Mouse (Mus musculus) left cerebral cortex, adult 11 months (tissue): ENCODE measurements at regions not wholly inside any gene's neighbourhood (a gene's known extent, or its start where the extent isn't known, plus 50 kb on each side); places are given as distances from the start of the nearest gene placed in this dataset.

Experiments used
- DNase-seq: peaks from one replicate; pipeline ENCODE4 v3.0.0; 2022; ENCODE audit warnings: low spot score

GRCm38 (mm10) chr10:37447333-37448204 is 308.8 kb upstream of the Marcks start:
- DNase-seq, result no peak

DNA sequence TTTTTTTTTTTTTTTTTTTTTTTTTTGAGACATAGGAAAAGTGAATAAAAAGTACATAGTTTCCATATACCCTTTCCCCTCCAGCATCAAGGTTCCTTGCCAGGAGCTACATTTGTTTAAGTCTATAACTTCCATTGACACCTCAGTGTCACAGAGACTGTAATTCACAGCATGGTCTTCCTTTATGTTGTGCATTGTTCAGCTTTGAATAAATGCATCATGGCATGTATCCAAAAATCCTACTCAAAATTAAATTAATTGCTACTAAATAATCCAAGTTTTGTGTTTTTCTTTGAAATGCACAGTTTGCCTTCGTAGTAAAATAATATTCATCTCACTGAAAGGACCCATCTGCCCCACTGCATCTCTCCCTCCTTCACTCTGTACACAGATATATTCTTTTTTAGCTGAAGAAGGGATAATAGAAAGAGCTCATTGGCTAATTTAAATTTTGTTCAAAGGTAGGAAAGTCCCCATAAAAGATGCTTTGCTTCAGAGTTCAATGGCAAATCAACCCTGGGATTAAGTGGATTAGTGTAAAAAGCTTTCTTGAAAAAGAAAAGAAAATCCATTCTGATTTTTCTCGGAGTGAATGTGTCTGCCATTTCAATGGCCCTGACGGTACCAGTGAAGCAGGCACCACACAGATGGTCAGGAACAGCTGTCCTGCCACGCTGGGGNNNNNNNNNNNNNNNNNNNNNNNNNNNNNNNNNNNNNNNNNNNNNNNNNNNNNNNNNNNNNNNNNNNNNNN is 301.3 kb upstream of the Marcks start:
- no peak for DNase-seq

DNA sequence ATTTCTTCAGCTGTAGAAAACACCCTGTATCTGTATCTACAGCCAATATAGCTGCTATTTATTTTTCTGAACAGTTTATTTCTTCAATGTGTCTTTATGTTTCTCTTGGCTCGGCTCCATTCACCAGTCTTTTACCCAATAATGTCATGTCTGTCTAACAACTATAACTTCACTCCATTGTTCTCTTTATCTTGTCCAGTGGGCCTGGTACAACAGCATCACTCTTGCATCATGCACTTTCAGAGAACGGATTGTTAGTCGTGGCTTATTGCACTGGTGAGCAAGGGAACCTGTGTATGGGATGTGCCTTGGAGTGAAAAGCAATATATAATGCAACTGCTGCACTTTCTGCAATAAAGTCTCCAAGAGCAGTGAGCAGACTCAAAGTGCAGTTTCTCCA is 299.6 kb upstream of the Marcks start:
- no peak for DNase-seq

DNA sequence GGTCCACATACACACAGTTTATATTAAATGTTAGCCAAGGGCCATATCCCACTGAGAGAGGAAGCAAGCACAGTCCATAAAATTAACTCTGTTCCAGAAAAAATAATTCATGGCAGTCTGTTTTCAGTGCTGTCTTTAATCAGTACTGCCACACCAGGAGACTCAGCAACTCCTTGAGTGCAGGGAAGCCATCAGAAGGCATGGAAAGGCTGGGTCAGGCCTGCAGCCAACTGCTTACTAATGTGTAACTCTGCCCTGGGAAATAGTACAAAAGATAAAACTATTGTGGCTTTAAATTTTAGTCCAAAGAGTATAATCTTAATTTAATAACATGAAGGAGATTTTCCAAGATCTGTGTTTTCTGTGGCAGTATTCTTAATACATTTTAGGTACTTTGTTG is 298.1 kb upstream of the Marcks start:
- DNase-seq, result no peak

DNA sequence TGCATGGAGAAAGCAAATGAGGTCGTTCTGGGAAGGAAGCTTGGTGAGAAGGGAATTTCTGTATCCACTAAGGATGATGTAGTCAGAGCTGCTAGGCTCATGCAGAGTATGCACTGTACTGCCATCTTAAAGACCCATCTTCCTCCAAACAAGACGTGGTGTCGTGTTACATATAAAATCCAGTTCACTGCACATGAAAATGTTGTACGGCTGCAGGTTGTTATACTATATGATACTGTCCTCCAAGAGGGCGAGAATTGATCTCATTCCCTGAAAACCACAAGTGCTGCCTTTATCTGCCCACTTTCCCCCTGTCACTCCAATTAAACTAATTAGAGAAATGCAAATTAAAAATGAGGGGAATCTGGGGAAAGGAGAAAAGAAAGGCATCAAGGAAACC is 295.5 kb upstream of the Marcks start:
- no peak for DNase-seq

GRCm38 (mm10) chr10:37423047-37423446 is 284.3 kb upstream of the Marcks start:
- DNase-seq, result no peak

DNA sequence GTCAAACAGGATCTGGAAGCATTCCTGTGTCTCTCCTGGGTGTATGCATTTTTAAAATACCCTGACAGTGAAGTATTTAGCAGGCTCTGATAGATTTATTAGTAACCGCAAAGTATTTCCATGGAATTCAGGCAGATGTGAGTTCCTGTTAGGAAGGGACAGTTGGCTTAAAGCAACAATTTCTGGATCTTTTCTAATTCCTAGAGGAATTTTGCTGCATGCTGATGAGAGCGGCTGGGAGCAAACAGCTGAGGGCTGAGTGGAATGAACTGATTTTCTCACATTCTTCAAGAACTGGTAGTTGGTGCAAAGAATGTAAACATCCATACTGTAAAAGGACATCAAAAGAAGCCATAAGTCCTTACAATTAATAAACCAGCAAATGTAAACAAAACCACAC is 283.9 kb upstream of the Marcks start:
- DNase-seq, result no peak

- DNase-seq, result peak; percentile 8
Observed at GRCm38 (mm10) chr10:37416321-37416720, 277.6 kb upstream of the Marcks start.

- DNase-seq, result no peak
Observed at GRCm38 (mm10) chr10:37412401-37412800, 273.7 kb upstream of the Marcks start.

GRCm38 (mm10) chr10:37409749-37410148 is 271.0 kb upstream of the Marcks start:
- no peak for DNase-seq

DNA sequence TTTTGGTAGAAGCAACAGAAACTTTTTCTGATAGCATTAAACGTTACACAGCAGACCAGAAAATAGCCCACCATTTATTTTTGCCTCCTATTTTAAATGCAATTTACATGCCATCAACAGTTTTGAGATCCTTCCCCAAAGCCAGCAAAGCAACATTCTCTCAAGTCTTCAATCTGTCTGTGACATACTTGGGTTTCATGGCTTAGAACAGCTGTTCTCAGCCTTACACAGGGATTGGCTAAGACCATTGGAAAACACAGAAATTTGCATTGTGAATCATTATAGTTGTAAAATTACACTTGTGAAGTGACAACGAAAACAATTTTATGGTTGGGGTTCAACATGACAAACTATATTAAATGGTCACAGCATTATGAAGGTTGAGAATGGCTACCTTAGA is 268.8 kb upstream of the Marcks start:
- DNase-seq, result no peak

DNA sequence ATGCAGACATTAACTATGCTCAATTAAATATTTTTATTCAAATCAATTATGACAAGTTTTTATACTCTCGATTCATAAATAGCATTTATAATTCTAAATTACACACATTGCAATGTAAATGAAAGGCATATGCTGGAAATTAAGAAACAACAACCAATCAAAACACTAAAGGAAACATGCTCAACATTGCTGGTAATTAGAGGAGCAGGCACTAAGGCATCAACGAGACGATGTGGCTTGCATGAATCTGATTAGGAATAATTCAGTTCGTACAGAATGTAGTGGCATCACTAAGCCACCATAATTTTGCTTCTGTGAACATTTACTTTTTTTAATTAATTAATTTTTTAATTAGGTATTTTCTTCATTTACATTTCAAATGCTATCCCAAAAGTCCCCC is 266.2 kb upstream of the Marcks start:
- DNase-seq, result no peak

DNA sequence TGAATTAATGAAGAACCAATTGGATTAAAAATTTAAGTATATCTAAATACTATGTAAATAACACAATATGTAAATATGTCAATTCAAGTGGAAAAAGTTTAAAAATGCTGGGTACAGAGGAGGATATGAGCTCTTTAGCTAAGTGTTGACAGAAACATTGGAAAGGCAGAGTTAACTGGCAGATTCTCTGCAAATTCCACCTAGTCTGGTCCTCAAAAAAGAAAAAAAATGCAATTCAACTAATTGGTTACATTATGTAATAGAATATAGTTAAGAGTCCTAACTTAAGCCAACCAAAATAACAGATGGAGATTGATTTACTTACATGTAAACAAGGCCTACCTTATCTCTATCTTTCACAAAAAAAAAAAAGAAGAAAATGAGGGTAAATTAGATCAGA is 265.7 kb upstream of the Marcks start:
- DNase-seq, result no peak

GRCm38 (mm10) chr10:37402376-37402775 is 263.7 kb upstream of the Marcks start:
- DNase-seq, result no peak

- no peak for DNase-seq
Observed at GRCm38 (mm10) chr10:37400991-37401390, 262.3 kb upstream of the Marcks start.

- no peak for DNase-seq
Observed at GRCm38 (mm10) chr10:37400379-37400778, 261.7 kb upstream of the Marcks start.

GRCm38 (mm10) chr10:37397271-37397991 is 258.7 kb upstream of the Marcks start:
- no peak for DNase-seq

DNA sequence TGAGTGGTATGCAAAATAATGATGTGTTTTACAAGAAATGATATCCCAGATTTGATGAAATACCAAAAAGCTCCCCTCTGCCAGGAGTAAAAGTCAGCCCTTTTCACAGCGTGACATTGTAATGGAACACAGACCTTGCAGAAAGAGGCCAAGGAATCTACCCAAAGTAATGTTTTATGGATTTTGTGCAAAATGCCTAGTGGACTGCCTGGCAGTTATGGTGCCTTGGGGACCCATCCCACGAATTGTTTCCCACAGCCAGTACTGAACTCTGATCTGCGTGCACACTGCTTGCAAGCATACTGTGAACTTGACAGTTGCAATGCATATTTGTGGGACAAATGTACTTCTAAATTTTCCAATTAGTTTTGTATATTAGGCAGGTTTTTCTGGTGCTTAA is 251.3 kb upstream of the Marcks start:
- DNase-seq, result no peak

DNA sequence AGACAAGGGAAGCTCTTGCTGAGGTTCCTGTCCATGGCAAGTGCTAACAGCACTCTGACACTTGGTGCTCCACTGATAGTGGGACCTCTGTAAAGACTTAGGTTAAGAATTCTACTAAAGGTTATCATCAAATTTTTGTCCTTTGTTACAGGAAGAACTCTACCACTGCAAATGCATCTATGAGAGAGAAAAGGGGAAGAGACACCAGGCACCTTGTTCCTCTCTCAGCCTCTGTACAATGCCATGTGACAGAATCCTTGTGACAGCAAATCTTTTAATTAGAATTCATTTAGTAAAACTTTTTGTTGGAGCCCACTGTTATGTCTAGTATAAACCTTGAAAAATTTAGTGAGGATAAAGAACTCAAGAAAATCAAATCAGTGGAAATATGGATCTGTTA is 247.5 kb upstream of the Marcks start:
- DNase-seq, result no peak

- DNase-seq, result no peak
Observed at GRCm38 (mm10) chr10:37380024-37380423, 241.3 kb upstream of the Marcks start.

DNA sequence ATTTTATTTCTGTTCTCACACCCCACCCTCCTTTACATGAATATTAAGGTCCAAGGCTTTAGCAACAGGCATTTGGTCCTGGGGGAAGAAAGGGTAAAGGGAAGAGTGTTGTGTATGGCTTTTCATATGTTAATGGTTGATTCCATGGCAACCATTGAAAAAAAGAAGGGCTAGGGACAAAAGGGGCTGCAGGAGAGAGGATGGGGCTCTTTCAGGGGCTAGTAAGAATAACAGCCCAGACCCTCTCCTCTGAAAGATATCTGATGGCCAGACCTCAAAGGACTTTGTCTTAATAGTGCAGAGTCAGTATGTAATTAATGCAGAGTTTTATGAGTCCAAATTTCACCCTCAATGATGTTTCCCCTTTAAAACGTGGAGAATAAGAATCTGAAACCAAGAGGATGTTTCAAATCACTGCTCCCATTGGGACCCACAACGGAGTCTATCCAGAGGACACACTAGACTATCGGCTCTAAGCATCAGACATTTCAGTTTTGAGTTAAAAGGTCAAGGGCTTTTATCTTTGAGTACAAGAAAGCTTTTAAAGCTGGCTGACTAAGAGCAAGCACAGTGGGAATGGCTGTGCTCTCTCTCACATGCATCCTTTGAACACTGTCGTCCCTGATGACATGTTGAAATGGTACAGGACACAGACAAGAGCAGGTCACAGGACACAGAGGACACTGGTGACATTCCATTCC is 239.4 kb upstream of the Marcks start:
- DNase-seq, result no peak
